Mouse (Mus musculus): ENCODE measurements at regions not wholly inside any gene's neighbourhood (a gene's known extent, or its start where the extent isn't known, plus 50 kb on each side); places are given as distances from the start of the nearest gene placed in this dataset.

DNA sequence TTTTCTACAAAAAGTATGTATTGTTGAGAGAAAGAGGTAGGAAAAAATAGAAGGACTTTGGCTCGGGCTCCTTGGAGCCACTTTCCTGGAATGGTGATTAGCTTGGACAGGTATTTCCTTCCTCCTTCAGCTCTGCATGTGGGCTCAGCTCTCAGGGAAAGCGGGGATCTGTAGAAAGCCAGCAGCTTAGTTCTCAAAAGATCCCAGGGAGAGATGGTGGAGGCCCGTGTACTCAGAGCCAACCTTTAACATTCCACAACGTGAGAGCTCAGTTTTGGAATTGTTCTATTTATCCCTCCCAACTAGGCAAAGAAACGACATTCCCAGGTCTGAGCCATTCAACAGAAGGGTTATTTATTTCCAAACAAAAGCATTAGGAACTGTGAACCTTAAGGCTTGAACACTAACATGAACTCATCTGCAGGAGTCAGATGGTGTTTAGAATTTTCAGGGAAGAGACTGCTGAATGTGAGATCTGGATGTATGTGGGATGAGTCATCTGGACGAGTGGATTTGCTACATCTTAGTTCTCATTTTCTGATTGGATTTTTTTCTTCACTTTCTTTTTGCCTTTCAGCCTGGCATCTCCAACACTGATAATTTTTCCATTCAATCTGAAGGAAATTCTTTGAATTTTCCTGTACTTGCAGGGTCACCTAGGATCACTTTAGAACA is 428.6 kb upstream of the Tnp1 start:
- TF ChIP-seq PAX5 (IDR thresholded peaks at IDR 0.05; ENCODE audit: low read length) (no peak), TBP (conservative IDR thresholded peaks at IDR 0.05; ENCODE audit: low read depth, low read length) (no peak), GABPA (IDR thresholded peaks at IDR 0.05; ENCODE audit: insufficient replicate concordance, low read depth, low read length) (no peak), E2F4 (IDR thresholded peaks at IDR 0.05; ENCODE audit: insufficient replicate concordance, low read depth, low read length) (no peak), ELF1 (IDR thresholded peaks at IDR 0.05; ENCODE audit: low read depth, low read length) (no peak), POLR2A (IDR thresholded peaks at IDR 0.05; ENCODE audit: low read depth, low read length) (no peak), MEF2A (IDR thresholded peaks at IDR 0.05; ENCODE audit: borderline replicate concordance, low read depth, low read length) (no peak), SMC3 (IDR thresholded peaks at IDR 0.05; ENCODE audit: low read depth, low read length) (no peak), CTCF (conservative IDR thresholded peaks at IDR 0.05 in 1 of 2, IDR thresholded peaks at IDR 0.05 in 1 of 2; ENCODE audit: low read depth in 2 of 2, low read length in 2 of 2) (no peak), RAD21 (IDR thresholded peaks at IDR 0.05; ENCODE audit: low read depth, low read length) (no peak), CHD2 (IDR thresholded peaks at IDR 0.05; ENCODE audit: low read length) (no peak), TCF12 (IDR thresholded peaks at IDR 0.05; ENCODE audit: low read depth, low read length) (no peak)
